Mouse (Mus musculus): ENCODE measurements around the gene Ttll10.

- TF ChIP-seq CTCF (conservative IDR thresholded peaks at IDR 0.05; ENCODE audit: insufficient read depth, insufficient read length, low read depth, low read length) (no peak), POLR2A (IDR thresholded peaks at IDR 0.05; ENCODE audit: low read depth, low read length) (no peak)
Measured at GRCm38 (mm10) chr4:156091236-156091635, 32.0 kb upstream of the Ttll10 start.
